Mouse (Mus musculus): ENCODE results near the gene Proser3. TPM values are rescaled to one million over a fixed set of nuclear protein-coding genes. Genes with fewer than 3 reads are reported as not detected.

Gene Proser3
- polyA plus RNA-seq, 1 experiment = 3.8 TPM

GRCm38 (mm10) chr7:30560296-30560695, 8.2 kb upstream of the Proser3 start:
- Histone ChIP-seq H3K4me3 (no peak overlapping the region), H3K27me3 (ENCODE audit: control insufficient read depth, insufficient read depth, insufficient read length) (no peaks in the 10 kb centered on the region), H3ac (ENCODE audit: control insufficient read depth, insufficient read length) (no peak overlapping the region), H3K79me2 (ENCODE audit: control insufficient read depth, insufficient read depth) (peaks cover 21% of the 10 kb centered on the region), H3K4me2 (ENCODE audit: low read depth) (peak overlapping the region; percentile 81), H3K36me3 (ENCODE audit: control insufficient read depth, insufficient read depth) (peaks cover 5% of the 10 kb centered on the region)
- TF ChIP-seq REST (IDR thresholded peaks at IDR 0.05; ENCODE audit: insufficient read depth, insufficient read length) = no peak
- TF ChIP-seq TCF12 (IDR thresholded peaks at IDR 0.05; ENCODE audit: insufficient read depth, poor library complexity, severe bottlenecking) = no peak
- no peak for TF ChIP-seq TCF3 (IDR thresholded peaks at IDR 0.05; ENCODE audit: insufficient read length, low read depth)
- TF ChIP-seq MYOG (IDR thresholded peaks at IDR 0.05; ENCODE audit: control insufficient read depth in 1 of 3, insufficient read depth in 1 of 3, insufficient read length in 2 of 3, low read depth in 2 of 3) = no peak
- no peak for TF ChIP-seq MAX (IDR thresholded peaks at IDR 0.05; ENCODE audit: low read depth)
- no peak for TF ChIP-seq POLR2AphosphoS2 (IDR thresholded peaks at IDR 0.05; ENCODE audit: insufficient read length, low read depth)
- no peak for TF ChIP-seq USF1 (IDR thresholded peaks at IDR 0.05; ENCODE audit: low read depth)
- no peak for TF ChIP-seq POLR2A (IDR thresholded peaks at IDR 0.05; ENCODE audit: insufficient read length, low read depth)
- TF ChIP-seq CEBPB (IDR thresholded peaks at IDR 0.05; ENCODE audit: insufficient read depth, poor library complexity, severe bottlenecking) = no peak
- no peak for TF ChIP-seq MYOD1 (IDR thresholded peaks at IDR 0.05; ENCODE audit: control insufficient read depth in 1 of 3, insufficient read length in 2 of 3, low read depth in 2 of 3)
- no peak for TF ChIP-seq SRF (IDR thresholded peaks at IDR 0.05; ENCODE audit: control insufficient read depth, insufficient read length, low read depth)
- TF ChIP-seq E2F4 (IDR thresholded peaks at IDR 0.05; ENCODE audit: insufficient read depth) = no peak

DNA sequence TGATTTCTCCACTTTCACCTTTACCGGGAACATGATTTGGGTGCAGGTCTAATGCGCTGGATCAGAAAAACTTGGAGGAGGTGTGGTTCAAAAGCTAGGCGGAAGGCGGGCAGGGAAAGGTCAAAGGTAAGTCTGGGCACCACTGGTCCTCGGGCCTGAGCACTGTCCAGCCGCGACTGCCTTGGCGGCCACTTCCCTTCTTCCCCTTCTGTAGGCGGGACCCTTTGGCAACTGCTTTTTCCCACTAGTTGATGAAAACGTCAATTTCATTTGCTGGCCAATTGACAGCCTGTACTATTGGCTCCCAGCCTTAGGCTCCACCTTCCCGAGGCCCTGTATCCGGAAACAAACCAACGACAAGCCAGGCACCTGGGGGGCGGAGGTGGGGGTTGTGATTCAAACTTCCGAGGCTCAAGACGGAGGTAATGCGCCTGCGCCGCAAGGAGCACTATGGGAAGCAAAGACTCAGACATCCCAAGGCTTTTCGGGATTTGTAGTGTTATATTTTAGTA, 7.4 kb upstream of the Proser3 start, which contains the start of gene Lin37:
Gene Lin37 (minus strand): TSS at position 396 of the 512 bp plus-strand sequence.
- H3K79me2 ChIP-seq (ENCODE audit: control insufficient read depth, insufficient read depth) = peaks cover 21% of the 10 kb centered on the region
- peak within 1 kb of the TSS; percentile 74 for H3ac ChIP-seq (ENCODE audit: control insufficient read depth, insufficient read length)
- no peaks in the 10 kb centered on the region for H3K27me3 ChIP-seq (ENCODE audit: control insufficient read depth, insufficient read depth, insufficient read length)
- H3K4me3 ChIP-seq = peak within 1 kb of the TSS; percentile 72
- H3K36me3 ChIP-seq (ENCODE audit: control insufficient read depth, insufficient read depth) = peaks cover 8% of the 10 kb centered on the region
- TF ChIP-seq POLR2AphosphoS2 (IDR thresholded peaks at IDR 0.05; ENCODE audit: insufficient read length, low read depth) = peak; percentile 63
- TF ChIP-seq MAX (IDR thresholded peaks at IDR 0.05; ENCODE audit: low read depth) = no peak
- peak; percentile 80 for TF ChIP-seq POLR2A (IDR thresholded peaks at IDR 0.05; ENCODE audit: insufficient read length, low read depth)
- peak within 1 kb of the TSS; percentile 81 for H3K4me2 ChIP-seq (ENCODE audit: low read depth)

DNA sequence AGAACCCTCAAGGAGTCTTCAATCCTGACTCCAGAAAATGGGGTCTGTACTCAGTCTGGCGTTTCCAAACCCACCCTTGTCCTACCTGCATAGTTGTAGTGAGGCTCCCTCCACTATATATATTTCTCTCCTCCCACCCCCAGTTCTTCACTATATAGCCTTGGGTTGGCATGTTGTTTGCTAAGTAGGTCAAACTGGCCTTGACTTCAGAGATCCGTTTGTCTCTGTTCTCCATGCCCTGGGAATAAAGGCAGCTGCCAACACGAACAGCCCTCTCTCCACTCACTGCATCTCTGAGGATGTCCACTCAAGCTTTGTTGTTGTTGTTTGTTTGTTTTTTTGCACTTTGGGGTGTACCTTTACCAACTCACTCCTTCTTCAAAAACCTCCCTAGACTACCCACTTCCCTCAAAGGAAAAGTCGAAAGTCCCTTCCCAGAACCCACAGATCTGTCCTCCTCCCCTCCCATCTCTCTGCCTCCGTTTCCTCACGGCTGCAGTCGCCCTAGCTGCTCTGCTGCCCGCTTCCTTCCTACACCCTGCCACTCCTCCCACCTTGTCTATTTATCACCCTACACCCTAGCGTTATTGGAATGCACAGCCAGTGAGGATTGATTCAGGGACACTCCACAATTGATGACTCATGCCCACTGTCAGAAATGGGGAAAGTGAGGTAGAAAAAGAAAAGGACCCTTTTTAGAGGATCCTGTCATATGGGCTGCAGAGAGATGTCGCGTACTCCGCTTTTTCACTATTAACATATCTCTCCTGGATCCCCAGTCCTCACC, 6.8 kb upstream of the Proser3 start:
- peak overlapping the region; percentile 77 for H3K4me2 ChIP-seq (ENCODE audit: low read depth)

GRCm38 (mm10) chr7:30557901-30558514, 5.9 kb upstream of the Proser3 start:
- Histone ChIP-seq H3K4me2 (ENCODE audit: low read depth) (peak overlapping the region; percentile 77), H3K4me3 (peak overlapping the region; percentile 72), H3K79me2 (ENCODE audit: control insufficient read depth, insufficient read depth) (peaks cover 21% of the 10 kb centered on the region), H3K36me3 (ENCODE audit: control insufficient read depth, insufficient read depth) (peaks cover 8% of the 10 kb centered on the region), H3ac (ENCODE audit: control insufficient read depth, insufficient read length) (peak overlapping the region; percentile 74), H3K27me3 (ENCODE audit: control insufficient read depth, insufficient read depth, insufficient read length) (no peaks in the 10 kb centered on the region)
- TF ChIP-seq TCF3 (IDR thresholded peaks at IDR 0.05; ENCODE audit: insufficient read length, low read depth) (no peak), E2F4 (IDR thresholded peaks at IDR 0.05; ENCODE audit: insufficient read depth) (no peak), REST (IDR thresholded peaks at IDR 0.05; ENCODE audit: insufficient read depth, insufficient read length) (no peak), MYOG (IDR thresholded peaks at IDR 0.05; ENCODE audit: control insufficient read depth in 1 of 3, insufficient read depth in 1 of 3, insufficient read length in 2 of 3, low read depth in 2 of 3) (peak in 2 of 3 experiments; percentile 27 to 67), SRF (IDR thresholded peaks at IDR 0.05; ENCODE audit: control insufficient read depth, insufficient read length, low read depth) (no peak), POLR2A (IDR thresholded peaks at IDR 0.05; ENCODE audit: insufficient read length, low read depth) (peak; percentile 14), MAX (IDR thresholded peaks at IDR 0.05; ENCODE audit: low read depth) (no peak), USF1 (IDR thresholded peaks at IDR 0.05; ENCODE audit: low read depth) (no peak), TCF12 (IDR thresholded peaks at IDR 0.05; ENCODE audit: insufficient read depth, poor library complexity, severe bottlenecking) (no peak), CEBPB (IDR thresholded peaks at IDR 0.05; ENCODE audit: insufficient read depth, poor library complexity, severe bottlenecking) (no peak), MYOD1 (IDR thresholded peaks at IDR 0.05; ENCODE audit: control insufficient read depth in 1 of 3, insufficient read length in 2 of 3, low read depth in 2 of 3) (peak in 2 of 3 experiments; percentile 32 to 76), POLR2AphosphoS2 (IDR thresholded peaks at IDR 0.05; ENCODE audit: insufficient read length, low read depth) (no peak)

More for the DNA sequence above, 6.8 kb upstream of the Proser3 start:
- H3ac ChIP-seq (ENCODE audit: control insufficient read depth, insufficient read length) = peak overlapping the region; percentile 74
- peak overlapping the region; percentile 72 for H3K4me3 ChIP-seq
- peaks cover 8% of the 10 kb centered on the region for H3K36me3 ChIP-seq (ENCODE audit: control insufficient read depth, insufficient read depth)
- no peak for TF ChIP-seq E2F4 (IDR thresholded peaks at IDR 0.05; ENCODE audit: insufficient read depth)
- no peak for TF ChIP-seq SRF (IDR thresholded peaks at IDR 0.05; ENCODE audit: control insufficient read depth, insufficient read length, low read depth)
- TF ChIP-seq POLR2A (IDR thresholded peaks at IDR 0.05; ENCODE audit: insufficient read length, low read depth) = peak; percentile 24
- no peaks in the 10 kb centered on the region for H3K27me3 ChIP-seq (ENCODE audit: control insufficient read depth, insufficient read depth, insufficient read length)
- H3K79me2 ChIP-seq (ENCODE audit: control insufficient read depth, insufficient read depth) = peaks cover 21% of the 10 kb centered on the region

Measured in myocyte (in vitro differentiated cells).